Mouse (Mus musculus) embryonic facial prominence, embryonic 13.5 days (tissue): ENCODE measurements around the gene Naxd. TPM values are rescaled to one million over a fixed set of nuclear protein-coding genes. Genes with fewer than 3 reads are reported as not detected.
A peak's percentile ranks its signal among the peaks of the same experiment; 100 is the strongest.

Source experiments
- ATAC-seq: fragments of 200-750 bp; cut with Nextera tagmentation; 2 replicates; pipeline ENCODE4 v1.8.0; 2017; ENCODE audit warnings: low read depth; ENCODE audit not compliant: insufficient number of reproducible peaks, insufficient read depth, low FRiP score, low TSS enrichment
- H3K27ac ChIP-seq: fragments of 300-500 bp; sonication (generic); 2 replicates; pipeline ENCODE4 v1.5.1; 2015; ENCODE audit warnings: moderate library complexity, mild to moderate bottlenecking, inconsistent platforms
- H3K27me3 ChIP-seq: fragments of 300-500 bp; sonication (generic); 2 replicates; pipeline ENCODE4 v1.6.1; 2015; ENCODE audit warnings: mild to moderate bottlenecking, inconsistent platforms
- H3K36me3 ChIP-seq: fragments of 300-500 bp; sonication (generic); 2 replicates; pipeline ENCODE4 v1.6.1; 2015; ENCODE audit warnings: mild to moderate bottlenecking, inconsistent platforms
- H3K4me1 ChIP-seq: fragments of 300-500 bp; sonication (generic); 2 replicates; pipeline ENCODE4 v1.6.1; 2015; ENCODE audit warnings: inconsistent platforms
- H3K4me2 ChIP-seq: fragments of 300-500 bp; sonication (generic); 2 replicates; pipeline ENCODE4 v1.6.1; 2015; ENCODE audit warnings: moderate library complexity, mild to moderate bottlenecking, inconsistent platforms
- H3K4me3 ChIP-seq: fragments of 300-500 bp; sonication (generic); 2 replicates; pipeline ENCODE4 v1.5.1; 2015; ENCODE audit warnings: mild to moderate bottlenecking, inconsistent platforms
- H3K9ac ChIP-seq: fragments of 300-500 bp; sonication (generic); 2 replicates; pipeline ENCODE4 v1.6.1; 2015; ENCODE audit warnings: mild to moderate bottlenecking, inconsistent platforms
- H3K9me3 ChIP-seq: fragments of 300-500 bp; sonication (generic); 2 replicates; pipeline ENCODE4 v1.6.1; 2016; ENCODE audit warnings: inconsistent platforms
- WGBS: fragments of 180-500 bp; shearing (Covaris S2); methylation state at CpG from one replicate; pipeline ENCODE4 v1.1.7; 2015; ENCODE audit warnings: mixed read lengths; 5-methylcytosine and 5-hydroxymethylcytosine counted together
- polyA plus RNA-seq: library from polyadenylated mRNA; unstranded; fragments of >200 nt; fragmentation: Nextera tagmentation; extraction: Ambion mirVana; gene quantifications from 2 replicates; pipeline ENCODE4 v1.2.1, GENCODE M21; 2015

The Naxd gene
- polyA plus RNA-seq, result 121 and 134 TPM in 2 replicates

- Histone ChIP-seq H3K9me3 (no peaks in the 10 kb centered on the region), H3K9ac (peak within 1 kb of the TSS; percentile 82), H3K27ac (peak within 1 kb of the TSS; percentile 73), H3K27me3 (peaks cover 8% of the 10 kb centered on the region), H3K4me3 (peak within 1 kb of the TSS; percentile 84), H3K4me1 (peaks cover 18% of the 10 kb centered on the region), H3K36me3 (peaks cover 3% of the 10 kb centered on the region; the same call in 1 of the 2 replicates), H3K4me2 (peak within 1 kb of the TSS; percentile 89)
- ATAC-seq, result peak; percentile 91
- WGBS, result 3% methylated on average over 68 of the region's 73 CpGs
Observed at GRCm38 (mm10) chr8:11497017-11497990, at the start of gene Naxd. TSS of gene Naxd (plus strand) at chr8:11497506.

GRCm38 (mm10) chr8:11447910-11448570 lies 49.3 kb upstream of the Naxd start:
- H3K4me2 ChIP-seq, result no peak overlapping the region
- WGBS, result 94% methylated on average over 23 of the region's 23 CpGs
- no peaks in the 10 kb centered on the region for H3K27me3 ChIP-seq
- no peaks in the 10 kb centered on the region for H3K9me3 ChIP-seq
- no peak overlapping the region for H3K9ac ChIP-seq
- H3K4me3 ChIP-seq, result no peak overlapping the region
- H3K36me3 ChIP-seq, result peaks cover 59% of the 10 kb centered on the region
- no peak for ATAC-seq
- peaks cover 13% of the 10 kb centered on the region for H3K4me1 ChIP-seq
- no peak overlapping the region for H3K27ac ChIP-seq

GRCm38 (mm10) chr8:11450184-11451113 lies 46.9 kb upstream of the Naxd start:
- Histone ChIP-seq H3K27ac (no peak overlapping the region), H3K4me3 (no peak overlapping the region), H3K4me2 (no peak overlapping the region), H3K9me3 (no peaks in the 10 kb centered on the region), H3K27me3 (no peaks in the 10 kb centered on the region), H3K4me1 (peaks cover 24% of the 10 kb centered on the region), H3K36me3 (peaks cover 35% of the 10 kb centered on the region), H3K9ac (no peak overlapping the region)
- ATAC-seq, result no peak
- WGBS, result 42% methylated on average over 8 of the region's 8 CpGs

- WGBS, result 89% methylated on average over 1 of the region's 1 CpGs
Observed at GRCm38 (mm10) chr8:11452152-11452551, 45.2 kb upstream of the Naxd start.

GRCm38 (mm10) chr8:11452559-11452958 lies 44.7 kb upstream of the Naxd start:
- Histone ChIP-seq H3K27ac (no peak overlapping the region), H3K4me1 (peaks cover 28% of the 10 kb centered on the region), H3K4me3 (no peak overlapping the region), H3K9me3 (no peaks in the 10 kb centered on the region), H3K4me2 (no peak overlapping the region), H3K36me3 (peaks cover 15% of the 10 kb centered on the region), H3K9ac (no peak overlapping the region), H3K27me3 (no peaks in the 10 kb centered on the region)
- WGBS, result 63% methylated on average over 3 of the region's 3 CpGs
- no peak for ATAC-seq

More at GRCm38 (mm10) chr8:11452152-11452551, 45.2 kb upstream of the Naxd start:
- peaks cover 19% of the 10 kb centered on the region for H3K36me3 ChIP-seq
- H3K4me2 ChIP-seq, result no peak overlapping the region
- H3K9me3 ChIP-seq, result no peaks in the 10 kb centered on the region
- no peaks in the 10 kb centered on the region for H3K27me3 ChIP-seq
- H3K9ac ChIP-seq, result no peak overlapping the region
- peaks cover 24% of the 10 kb centered on the region for H3K4me1 ChIP-seq
- H3K4me3 ChIP-seq, result no peak overlapping the region
- H3K27ac ChIP-seq, result no peak overlapping the region
- ATAC-seq, result no peak

GRCm38 (mm10) chr8:11452974-11453373 lies 44.3 kb upstream of the Naxd start:
- Histone ChIP-seq H3K27me3 (no peaks in the 10 kb centered on the region), H3K4me1 (peaks cover 32% of the 10 kb centered on the region), H3K4me3 (no peak overlapping the region), H3K4me2 (no peak overlapping the region), H3K9ac (no peak overlapping the region), H3K27ac (no peak overlapping the region), H3K9me3 (no peaks in the 10 kb centered on the region), H3K36me3 (peaks cover 11% of the 10 kb centered on the region)
- WGBS, result 16% methylated on average over 4 of the region's 4 CpGs
- no peak for ATAC-seq

- H3K27ac ChIP-seq, result no peak overlapping the region
- no peak overlapping the region for H3K4me3 ChIP-seq
- H3K4me1 ChIP-seq, result peaks cover 44% of the 10 kb centered on the region
- H3K4me2 ChIP-seq, result no peak overlapping the region
- H3K9me3 ChIP-seq, result no peaks in the 10 kb centered on the region
- ATAC-seq, result no peak
- H3K36me3 ChIP-seq, result no peaks in the 10 kb centered on the region
- H3K27me3 ChIP-seq, result no peaks in the 10 kb centered on the region
- H3K9ac ChIP-seq, result no peak overlapping the region
- 40% methylated on average over 12 of the region's 12 CpGs for WGBS
Observed at GRCm38 (mm10) chr8:11454228-11454627, 43.1 kb upstream of the Naxd start.

GRCm38 (mm10) chr8:11457278-11457677 lies 40.0 kb upstream of the Naxd start:
- H3K27ac ChIP-seq, result no peak overlapping the region
- H3K4me1 ChIP-seq, result peaks cover 48% of the 10 kb centered on the region
- H3K9ac ChIP-seq, result no peak overlapping the region
- H3K36me3 ChIP-seq, result no peaks in the 10 kb centered on the region
- H3K4me3 ChIP-seq, result no peak overlapping the region
- H3K27me3 ChIP-seq, result no peaks in the 10 kb centered on the region
- no peaks in the 10 kb centered on the region for H3K9me3 ChIP-seq
- ATAC-seq, result no peak
- no peak overlapping the region for H3K4me2 ChIP-seq
- WGBS, result 47% methylated on average over 3 of the region's 3 CpGs

- Histone ChIP-seq H3K36me3 (no peaks in the 10 kb centered on the region), H3K4me3 (no peak overlapping the region), H3K9me3 (no peaks in the 10 kb centered on the region), H3K27ac (peak overlapping the region; percentile 60; the same call in 1 of the 2 replicates), H3K27me3 (no peaks in the 10 kb centered on the region), H3K4me1 (peaks cover 39% of the 10 kb centered on the region), H3K9ac (no peak overlapping the region), H3K4me2 (no peak overlapping the region)
- 30% methylated on average over 12 of the region's 12 CpGs for WGBS
- ATAC-seq, result no peak
Observed at GRCm38 (mm10) chr8:11457981-11458836, 39.1 kb upstream of the Naxd start.

GRCm38 (mm10) chr8:11459016-11459415 lies 38.3 kb upstream of the Naxd start:
- 13% methylated on average over 5 of the region's 5 CpGs for WGBS
- H3K9me3 ChIP-seq, result no peaks in the 10 kb centered on the region

More at GRCm38 (mm10) chr8:11459016-11459415, 38.3 kb upstream of the Naxd start:
- no peaks in the 10 kb centered on the region for H3K36me3 ChIP-seq
- H3K4me1 ChIP-seq, result peaks cover 33% of the 10 kb centered on the region
- peak; percentile 49; the same call in 1 of the 2 replicates for ATAC-seq
- no peak overlapping the region; the same call in 1 of the 2 replicates for H3K27ac ChIP-seq
- no peak overlapping the region for H3K4me3 ChIP-seq
- no peaks in the 10 kb centered on the region for H3K27me3 ChIP-seq
- H3K9ac ChIP-seq, result no peak overlapping the region
- no peak overlapping the region for H3K4me2 ChIP-seq
